Mouse (Mus musculus) embryonic facial prominence, embryonic 10.5 days (tissue): ENCODE data around the gene S1pr3. TPM values are rescaled to one million over a fixed set of nuclear protein-coding genes. Genes with fewer than 3 reads are reported as not detected.

Source experiments
- DNase-seq: peaks from one replicate; pipeline ENCODE4 v3.0.0-alpha.2; 2017; ENCODE audit warnings: low spot score
- H3K27ac ChIP-seq: fragments of 300-500 bp; sonication (generic); replicated peaks from 2 replicates; pipeline ENCODE4 v1.5.1; 2016; ENCODE audit warnings: mild to moderate bottlenecking
- H3K27me3 ChIP-seq: fragments of 300-500 bp; sonication (generic); replicated peaks from 2 replicates; pipeline ENCODE4 v1.6.1; 2016; ENCODE audit warnings: low read depth, mild to moderate bottlenecking; ENCODE audit not compliant: poor library complexity, severe bottlenecking
- H3K36me3 ChIP-seq: fragments of 300-500 bp; sonication (generic); replicated peaks from 2 replicates; pipeline ENCODE4 v1.6.1; 2016; ENCODE audit warnings: mild to moderate bottlenecking, moderate library complexity
- H3K4me1 ChIP-seq: fragments of 300-500 bp; sonication (generic); 2 replicates; pipeline ENCODE4 v1.6.1; 2016
- H3K4me3 ChIP-seq: fragments of 300-500 bp; sonication (generic); 2 replicates; pipeline ENCODE4 v1.5.1; 2016; ENCODE audit warnings: mild to moderate bottlenecking, moderate library complexity
- H3K9me3 ChIP-seq: fragments of 300-500 bp; sonication (generic); 2 replicates; pipeline ENCODE4 v1.6.1; 2016; ENCODE audit warnings: mild to moderate bottlenecking
- WGBS: fragments of 180-500 bp; shearing (Covaris S2); methylation state at CpG from one replicate; pipeline ENCODE4 v1.1.7; 2016; 5-methylcytosine and 5-hydroxymethylcytosine counted together
- polyA plus RNA-seq: library from polyadenylated mRNA; unstranded; fragments of >200 nt; fragmentation: Nextera tagmentation; extraction: Ambion mirVana; gene quantifications from 2 replicates; pipeline ENCODE4 v1.2.1, GENCODE M21; 2016

S1pr3 gene
- polyA plus RNA-seq, 1 experiment from 2014 or later, result 67.6 TPM

DNA sequence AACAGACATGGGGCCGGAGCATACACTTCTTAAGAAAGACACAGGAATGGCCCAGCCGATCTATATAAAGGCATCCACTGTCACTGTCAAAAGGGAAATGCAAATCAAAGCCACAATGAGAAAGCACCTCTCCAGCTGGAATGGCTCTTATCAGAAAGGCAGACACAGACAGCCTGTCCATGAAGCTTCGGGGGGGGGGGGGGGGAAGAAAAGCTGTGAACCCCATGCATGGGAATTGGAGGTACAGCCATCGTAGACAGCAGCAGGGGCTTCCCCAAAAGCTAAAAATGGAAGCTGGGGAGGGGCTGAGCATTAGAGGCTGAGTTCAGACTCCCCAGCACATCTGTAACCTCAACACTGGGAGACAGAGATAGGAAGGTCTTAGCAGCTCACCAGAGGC, 20.5 kb upstream of the S1pr3 start:
- 0 out of 2 replicates have a peak overlapping the region, but pooled peaks have one; percentile 35 for H3K27ac ChIP-seq
- peaks cover 2% of the 10 kb centered on the region; the same call in 1 of the 2 replicates for H3K9me3 ChIP-seq
- no peak for DNase-seq
- H3K4me1 ChIP-seq, result peaks cover 61% of the 10 kb centered on the region
- no peaks in the 10 kb centered on the region; the same call in 1 of the 2 replicates for H3K36me3 ChIP-seq
- 58% methylated on average over 4 of the region's 4 CpGs for WGBS
- no peaks in the 10 kb centered on the region for H3K27me3 ChIP-seq
- H3K4me3 ChIP-seq, result no peak overlapping the region

DNA sequence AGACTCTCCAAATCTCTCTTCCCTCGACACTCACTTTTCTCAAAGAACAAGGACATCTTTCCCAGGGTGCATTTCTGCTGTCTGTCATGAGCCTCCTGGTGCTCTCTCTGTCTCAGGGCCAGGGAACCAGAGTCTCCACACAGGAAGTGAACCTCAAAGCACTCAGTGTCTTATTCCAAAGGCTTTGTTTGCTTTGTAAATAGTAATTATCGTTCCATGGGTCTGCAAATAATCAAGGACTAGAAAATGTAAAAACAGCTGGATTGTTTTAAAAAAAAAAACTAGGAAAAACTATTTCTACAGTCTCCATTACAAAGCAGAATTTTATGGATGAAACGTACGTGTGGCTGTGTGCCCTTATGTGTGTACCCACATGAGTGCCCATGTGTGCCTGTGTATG, 18.0 kb upstream of the S1pr3 start:
- Histone ChIP-seq H3K27me3 (no peaks in the 10 kb centered on the region), H3K9me3 (peaks cover 9% of the 10 kb centered on the region), H3K36me3 (no peaks in the 10 kb centered on the region), H3K4me3 (no peak overlapping the region), H3K27ac (peak overlapping the region; percentile 78), H3K4me1 (peaks cover 54% of the 10 kb centered on the region)
- no peak for DNase-seq
- 40% methylated on average over 4 of the region's 4 CpGs for WGBS

DNA sequence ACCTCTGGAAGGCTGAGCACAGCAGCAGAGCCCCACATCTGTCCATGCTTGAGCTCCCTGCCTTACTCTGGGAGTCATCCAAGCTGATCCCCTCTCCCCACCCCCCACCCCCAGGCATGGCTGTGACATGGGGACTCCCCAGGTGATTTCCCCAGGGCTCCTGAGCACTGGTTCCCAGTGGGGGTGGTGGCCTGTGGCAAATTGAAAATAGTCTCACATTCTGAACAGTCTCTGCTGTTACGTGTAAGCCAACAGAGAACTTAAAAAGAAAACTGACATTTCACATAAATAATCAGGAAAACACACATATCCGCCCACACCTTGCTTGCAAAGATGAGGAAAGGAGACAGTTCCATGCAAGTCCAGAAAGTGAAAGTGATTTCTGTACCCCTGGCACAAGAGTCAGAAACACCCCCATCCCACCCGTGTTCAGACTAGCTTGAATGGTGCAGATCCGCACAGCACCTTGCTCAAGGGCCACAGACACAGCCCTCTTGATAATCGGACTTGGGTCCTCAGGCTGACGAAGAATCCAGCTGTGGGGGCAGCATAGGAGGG, 17.0 kb upstream of the S1pr3 start:
- Histone ChIP-seq H3K9me3 (peaks cover 11% of the 10 kb centered on the region), H3K4me1 (peaks cover 43% of the 10 kb centered on the region), H3K4me3 (no peak overlapping the region), H3K27me3 (no peaks in the 10 kb centered on the region), H3K27ac (peak overlapping the region; percentile 75), H3K36me3 (no peaks in the 10 kb centered on the region)
- 86% methylated on average over 6 of the region's 6 CpGs for WGBS
- no peak for DNase-seq

DNA sequence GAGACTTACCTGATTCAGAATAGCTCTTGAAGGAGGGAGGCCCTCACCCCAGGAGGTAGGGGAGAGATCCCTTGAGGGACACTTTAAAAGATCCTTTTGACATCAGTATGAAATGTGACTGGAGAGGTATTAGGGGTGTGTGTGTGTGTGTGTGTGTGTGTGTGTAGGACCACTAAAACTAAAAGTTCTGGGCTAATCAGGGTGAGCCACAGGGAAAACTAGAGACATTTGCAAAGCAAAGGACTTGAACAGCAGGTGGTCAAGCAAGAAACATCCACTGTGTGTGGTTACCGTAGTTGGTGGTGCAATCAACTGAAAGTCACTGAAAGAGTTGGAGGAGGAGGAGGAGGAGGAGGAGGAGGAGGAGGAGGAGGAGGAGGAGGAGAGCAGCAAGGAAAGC, 16.2 kb upstream of the S1pr3 start:
- H3K27ac ChIP-seq, result no peak overlapping the region; the same call in 1 of the 2 replicates

DNA sequence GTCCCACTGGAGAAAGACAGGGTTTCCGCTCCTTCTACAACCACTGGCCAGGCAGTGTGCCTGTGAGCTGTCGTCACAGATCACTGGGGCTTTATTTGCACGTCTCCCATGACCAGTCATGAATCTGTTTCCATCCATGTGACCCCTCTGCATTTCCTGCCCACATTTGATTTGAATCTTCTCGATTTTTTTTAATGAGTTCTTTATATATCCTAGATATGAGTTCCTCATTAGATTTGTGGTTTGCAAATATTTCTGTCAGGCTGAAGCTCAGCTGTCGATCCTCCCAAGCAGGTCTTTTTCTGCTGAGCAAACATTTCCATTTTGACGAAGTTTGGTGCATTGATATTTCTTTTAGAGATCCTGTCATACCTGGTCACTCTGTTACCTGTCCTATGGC, 10.6 kb upstream of the S1pr3 start:
- DNase-seq, result no peak
- no peaks in the 10 kb centered on the region for H3K27me3 ChIP-seq
- no peaks in the 10 kb centered on the region for H3K36me3 ChIP-seq
- 87% methylated on average over 6 of the region's 6 CpGs for WGBS
- H3K4me1 ChIP-seq, result peaks cover 16% of the 10 kb centered on the region
- H3K9me3 ChIP-seq, result peaks cover 11% of the 10 kb centered on the region
- H3K4me3 ChIP-seq, result no peak overlapping the region
- H3K27ac ChIP-seq, result no peak overlapping the region

More for the DNA sequence above, 16.2 kb upstream of the S1pr3 start:
- H3K4me1 ChIP-seq, result peaks cover 42% of the 10 kb centered on the region
- no peaks in the 10 kb centered on the region for H3K36me3 ChIP-seq
- no peaks in the 10 kb centered on the region for H3K27me3 ChIP-seq
- WGBS, result 100% methylated on average over 1 of the region's 1 CpGs
- no peak for DNase-seq
- H3K9me3 ChIP-seq, result peaks cover 11% of the 10 kb centered on the region
- H3K4me3 ChIP-seq, result no peak overlapping the region

DNA sequence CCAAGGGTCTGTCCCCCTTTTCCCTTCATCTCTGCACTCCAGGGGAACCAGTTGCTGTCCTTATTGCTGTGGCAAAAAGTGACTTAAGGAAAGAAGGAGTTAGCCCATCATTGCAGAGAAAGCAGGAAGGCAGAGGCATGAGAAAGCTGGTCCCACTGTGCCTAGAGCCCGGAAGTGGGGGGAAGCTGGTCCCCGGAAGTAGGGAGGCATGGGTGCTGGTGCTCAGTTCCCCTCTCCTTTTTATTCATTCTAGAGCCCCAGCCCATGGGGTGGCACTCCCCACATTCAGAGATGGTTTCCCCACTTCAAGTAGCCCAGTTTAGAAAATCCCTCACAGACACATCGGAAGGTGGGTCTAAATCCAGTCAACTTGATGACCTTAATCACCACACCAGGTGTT, 8.9 kb upstream of the S1pr3 start:
- no peak for DNase-seq
- Histone ChIP-seq H3K9me3 (peaks cover 10% of the 10 kb centered on the region), H3K27me3 (no peaks in the 10 kb centered on the region), H3K4me1 (peaks cover 16% of the 10 kb centered on the region), H3K36me3 (no peaks in the 10 kb centered on the region), H3K27ac (0 out of 2 replicates have a peak overlapping the region, but pooled peaks have one; percentile 80), H3K4me3 (no peak overlapping the region)
- 91% methylated on average over 3 of the region's 3 CpGs for WGBS

DNA sequence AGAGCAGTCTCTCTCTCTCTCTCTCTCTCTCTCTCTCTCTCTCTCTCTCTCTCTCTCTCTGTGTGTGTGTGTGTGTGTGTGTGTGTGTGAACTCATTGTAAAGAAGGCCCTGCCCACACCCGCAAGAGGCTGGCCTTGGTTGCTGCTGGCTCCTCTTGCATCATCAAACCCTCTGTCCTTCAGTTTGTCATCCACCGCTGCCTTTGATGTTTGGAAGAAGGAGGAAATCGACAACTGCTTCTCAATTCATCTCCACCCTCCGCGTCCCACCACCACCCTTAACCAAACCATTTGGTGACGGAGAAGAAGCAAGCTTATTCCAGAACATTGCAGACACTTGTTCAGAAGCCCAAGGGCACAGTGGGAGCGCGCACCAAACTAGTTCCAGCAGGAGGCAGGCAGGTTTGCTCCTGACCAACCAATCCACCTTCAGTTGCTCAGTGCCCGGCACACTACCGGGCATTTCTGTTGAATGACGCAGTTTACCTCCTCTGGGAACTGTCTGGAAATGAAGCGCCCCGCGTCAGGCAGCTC, 8.2 kb upstream of the S1pr3 start:
- H3K4me1 ChIP-seq, result peaks cover 16% of the 10 kb centered on the region
- no peaks in the 10 kb centered on the region for H3K27me3 ChIP-seq
- H3K27ac ChIP-seq, result peak overlapping the region; percentile 80
- no peaks in the 10 kb centered on the region for H3K36me3 ChIP-seq
- peaks cover 3% of the 10 kb centered on the region for H3K9me3 ChIP-seq
- 34% methylated on average over 14 of the region's 14 CpGs for WGBS
- peak overlapping the region; percentile 56 for H3K4me3 ChIP-seq
- peak; percentile 35 for DNase-seq

DNA sequence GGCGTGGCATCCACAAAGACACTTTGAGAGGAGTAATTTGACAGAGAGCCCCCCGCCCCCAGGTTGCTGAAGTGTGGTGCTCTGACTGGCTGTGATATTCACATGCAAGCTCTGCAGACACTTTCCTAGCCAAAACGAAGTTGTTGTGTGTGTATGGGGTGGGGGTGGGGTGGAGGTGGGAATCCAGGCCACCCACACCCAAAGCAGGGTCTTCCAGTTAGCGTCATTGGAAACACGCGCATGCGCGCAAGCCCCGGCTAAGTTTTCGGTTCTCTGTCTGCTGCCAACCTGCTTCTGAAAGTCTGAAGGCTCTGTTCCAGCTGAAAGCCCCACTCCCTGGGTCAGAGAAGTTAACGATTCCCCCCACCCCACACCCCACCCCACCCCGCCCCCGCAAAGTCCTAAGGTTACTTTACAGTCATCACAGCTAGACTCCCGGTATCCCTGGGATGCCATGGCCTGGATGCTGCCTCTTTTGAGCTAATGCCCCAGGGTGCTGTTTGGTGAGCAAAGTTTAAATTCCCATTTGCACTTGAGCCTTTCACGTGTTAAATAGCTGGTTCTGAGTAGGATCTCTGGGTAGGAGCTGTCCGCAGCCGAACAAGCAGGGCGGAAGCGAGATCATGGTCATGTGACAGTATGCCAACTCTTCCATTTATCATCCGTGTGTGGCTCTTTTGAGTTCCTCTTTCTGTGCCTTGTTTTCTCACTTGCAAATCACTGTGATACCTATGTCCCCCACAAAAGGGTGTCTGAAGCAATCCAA, 7.5 kb upstream of the S1pr3 start:
- peak overlapping the region; percentile 56 for H3K4me3 ChIP-seq
- DNase-seq, result peak; percentile 76
- H3K36me3 ChIP-seq, result no peaks in the 10 kb centered on the region
- H3K9me3 ChIP-seq, result no peaks in the 10 kb centered on the region
- 9% methylated on average over 20 of the region's 20 CpGs for WGBS
- peaks cover 16% of the 10 kb centered on the region for H3K4me1 ChIP-seq
- peak overlapping the region; percentile 80 for H3K27ac ChIP-seq
- 0 out of 2 replicates have a peak, but pooled peaks cover 3% of the 10 kb centered on the region for H3K27me3 ChIP-seq

DNA sequence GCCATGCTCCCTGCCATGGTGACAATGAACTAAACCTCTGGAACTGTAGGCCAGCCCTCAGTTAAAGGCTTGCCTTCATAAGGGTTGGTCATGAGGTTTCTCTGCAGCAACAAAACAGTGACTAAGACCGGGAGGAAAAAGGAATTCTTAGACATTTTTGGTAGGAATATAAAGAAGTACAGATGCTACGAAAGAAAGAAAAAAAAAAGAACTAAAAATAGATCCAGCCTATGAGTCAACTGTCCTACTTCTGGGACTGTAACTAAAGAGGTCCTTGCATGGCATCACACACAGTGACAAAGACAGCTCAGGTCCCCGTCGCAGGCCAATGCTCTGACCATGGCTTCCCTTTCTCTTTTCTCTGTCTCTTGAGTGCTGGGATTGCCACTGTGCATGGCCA, 3.9 kb upstream of the S1pr3 start:
- H3K4me3 ChIP-seq, result no peak overlapping the region
- peaks cover 50% of the 10 kb centered on the region for H3K4me1 ChIP-seq
- no peak overlapping the region; the same call in 1 of the 2 replicates for H3K27ac ChIP-seq
- no peaks in the 10 kb centered on the region for H3K36me3 ChIP-seq
- DNase-seq, result no peak
- no peaks in the 10 kb centered on the region for H3K9me3 ChIP-seq
- 87% methylated on average over 4 of the region's 4 CpGs for WGBS
- peaks cover 34% of the 10 kb centered on the region for H3K27me3 ChIP-seq

DNA sequence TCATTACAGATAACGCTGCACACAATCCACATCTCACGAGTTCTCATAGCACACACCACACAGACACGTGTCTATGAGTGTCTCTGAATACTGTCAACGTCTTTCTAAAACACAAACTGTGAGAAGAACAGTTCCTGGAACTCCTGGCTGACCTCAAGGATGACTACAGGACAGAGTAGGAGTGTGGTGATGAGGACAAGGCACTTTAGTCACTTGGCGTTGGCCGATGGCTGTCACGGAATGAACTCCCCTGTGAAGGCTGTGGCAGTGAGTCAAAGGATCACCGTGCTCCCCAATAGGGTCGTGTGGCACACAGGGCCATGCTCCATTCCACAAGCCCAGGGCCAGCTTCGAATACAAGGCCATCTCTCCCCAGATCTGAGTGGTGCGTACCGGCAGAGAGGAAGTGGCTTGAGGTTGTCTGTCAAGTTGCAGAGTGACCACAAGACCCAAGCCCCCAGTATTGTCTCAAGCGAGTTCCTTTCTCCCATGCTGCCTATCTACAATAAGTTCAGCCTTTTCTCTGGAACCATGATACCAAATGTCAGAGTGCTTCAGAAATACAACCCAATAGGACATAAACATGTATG, 2.6 kb upstream of the S1pr3 start:
- DNase-seq, result no peak
- peaks cover 54% of the 10 kb centered on the region for H3K4me1 ChIP-seq

DNA sequence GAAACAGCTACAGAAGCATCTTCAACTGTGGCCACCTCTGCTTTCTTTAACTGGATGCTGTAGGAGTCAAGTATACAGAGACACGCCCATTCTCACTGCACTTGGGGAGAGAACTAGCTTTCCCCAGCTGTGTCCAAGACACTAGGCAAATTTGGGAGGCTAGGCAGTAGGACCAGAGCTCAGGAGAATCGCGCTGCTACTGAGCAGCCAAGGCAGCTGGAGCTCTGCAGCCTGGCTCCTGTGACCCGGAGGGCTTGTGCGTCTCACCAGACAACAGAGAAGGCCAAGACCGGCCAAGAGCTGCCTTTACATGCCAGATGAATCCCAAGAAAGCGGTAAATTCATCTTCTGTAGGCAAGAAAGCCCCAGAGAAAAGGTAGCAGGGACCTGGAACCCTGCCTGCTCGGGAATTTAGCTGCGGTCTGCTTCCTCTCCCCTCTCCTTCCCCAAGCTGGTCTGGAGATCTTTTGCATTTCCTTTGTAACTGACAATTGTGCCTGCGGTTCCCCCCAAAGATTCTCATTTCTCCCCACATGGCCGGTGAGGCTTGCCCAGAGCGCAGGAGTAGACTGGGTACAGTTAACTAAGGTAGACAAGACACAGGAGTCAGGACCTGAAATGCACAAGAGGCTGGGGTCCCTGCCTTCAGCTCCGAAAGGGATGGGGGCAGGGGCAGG, 760 bp upstream of the S1pr3 start:
- no peaks in the 10 kb centered on the region for H3K36me3 ChIP-seq
- peaks cover 64% of the 10 kb centered on the region for H3K4me1 ChIP-seq
- peak overlapping the region; percentile 70 for H3K4me3 ChIP-seq
- DNase-seq, result peak; percentile 31
- peak overlapping the region; percentile 89 for H3K27ac ChIP-seq
- WGBS, result 19% methylated on average over 13 of the region's 13 CpGs
- H3K9me3 ChIP-seq, result no peaks in the 10 kb centered on the region
- peaks cover 46% of the 10 kb centered on the region for H3K27me3 ChIP-seq

More for the DNA sequence above, 2.6 kb upstream of the S1pr3 start:
- Histone ChIP-seq H3K9me3 (no peaks in the 10 kb centered on the region), H3K27me3 (peaks cover 44% of the 10 kb centered on the region), H3K36me3 (no peaks in the 10 kb centered on the region), H3K4me3 (no peak overlapping the region), H3K27ac (no peak overlapping the region)
- 89% methylated on average over 13 of the region's 13 CpGs for WGBS

DNA sequence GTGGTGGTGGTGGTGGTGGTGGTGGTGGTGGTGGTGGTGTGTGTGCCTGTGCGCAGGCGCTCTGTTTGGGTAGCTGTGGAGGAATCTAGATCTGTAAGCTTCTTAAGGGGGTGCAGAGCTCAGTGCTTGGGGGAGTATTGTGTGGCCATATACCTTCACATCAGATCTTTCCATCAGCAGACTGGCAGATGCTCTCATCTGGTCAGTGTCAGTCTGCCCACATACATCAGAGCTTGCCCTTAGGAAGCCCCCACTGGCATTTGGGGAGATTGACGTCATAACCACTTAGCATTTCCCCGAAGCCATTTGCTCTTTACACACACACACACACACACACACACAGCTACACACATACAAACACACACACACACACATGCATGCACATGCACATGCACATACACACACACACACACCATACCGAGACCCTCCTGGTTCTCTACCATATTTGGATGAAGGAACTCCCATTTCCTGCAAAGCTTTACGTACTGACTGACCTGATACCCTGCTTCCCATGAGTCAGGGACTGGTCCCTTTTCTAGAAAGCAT, 1.6 kb downstream of the S1pr3 start:
- Histone ChIP-seq H3K4me1 (peaks cover 77% of the 10 kb centered on the region), H3K36me3 (peaks cover 22% of the 10 kb centered on the region), H3K27me3 (peaks cover 46% of the 10 kb centered on the region), H3K9me3 (peaks cover 7% of the 10 kb centered on the region), H3K27ac (peak overlapping the region; percentile 89), H3K4me3 (peak overlapping the region; percentile 70)
- no peak for DNase-seq
- 63% methylated on average over 6 of the region's 6 CpGs for WGBS
